Mouse (Mus musculus): ENCODE results near the gene Gm1123.
A peak's percentile ranks its signal among the peaks of the same experiment; 100 is the strongest.

Gm1123 gene

GRCm38 (mm10) chr9:99035575-99035974 is at the start of gene Gm1123:
TSS of gene Gm1123 (minus strand) at chr9:99035715.
- DNase-seq: no peak

- DNase-seq: no peak
Measured at GRCm38 (mm10) chr9:99081718-99082117, 46.2 kb upstream of the Gm1123 start.

GRCm38 (mm10) chr9:99081308-99081707 is 45.8 kb upstream of the Gm1123 start:
- no peak for DNase-seq

- DNase-seq: no peak
Measured at GRCm38 (mm10) chr9:99080657-99081056, 45.1 kb upstream of the Gm1123 start.

- DNase-seq: no peak
Measured at GRCm38 (mm10) chr9:99074462-99074861, 38.9 kb upstream of the Gm1123 start.

- DNase-seq: no peak
Measured at GRCm38 (mm10) chr9:99072538-99072937, 37.0 kb upstream of the Gm1123 start.

- DNase-seq: no peak
Measured at GRCm38 (mm10) chr9:99065311-99065710, 29.8 kb upstream of the Gm1123 start.

- DNase-seq: no peak
Measured at GRCm38 (mm10) chr9:99064216-99064615, 28.7 kb upstream of the Gm1123 start.

GRCm38 (mm10) chr9:99062544-99062943 is 27.0 kb upstream of the Gm1123 start:
- DNase-seq: peak; percentile 82

GRCm38 (mm10) chr9:99057751-99058150 is 22.2 kb upstream of the Gm1123 start:
- no peak for DNase-seq

GRCm38 (mm10) chr9:99049760-99050159 is 14.2 kb upstream of the Gm1123 start:
- DNase-seq: no peak

GRCm38 (mm10) chr9:99048724-99049250 is 13.3 kb upstream of the Gm1123 start:
- peak; percentile 65 for DNase-seq

- DNase-seq: no peak
Measured at GRCm38 (mm10) chr9:99044761-99045160, 9.2 kb upstream of the Gm1123 start.

GRCm38 (mm10) chr9:99042641-99043040 is 7.1 kb upstream of the Gm1123 start:
- DNase-seq: no peak

- DNase-seq: no peak
Measured at GRCm38 (mm10) chr9:99041994-99042393, 6.5 kb upstream of the Gm1123 start.

GRCm38 (mm10) chr9:99034111-99034510 is 1.4 kb downstream of the Gm1123 start:
- no peak for DNase-seq

- no peak for DNase-seq
Measured at GRCm38 (mm10) chr9:99032031-99032430, 3.5 kb downstream of the Gm1123 start.

GRCm38 (mm10) chr9:99021751-99022150 is 13.8 kb downstream of the Gm1123 start:
- no peak for DNase-seq

- no peak for DNase-seq
Measured at GRCm38 (mm10) chr9:99021166-99021565, 14.3 kb downstream of the Gm1123 start.

GRCm38 (mm10) chr9:99017679-99018078 is 17.8 kb downstream of the Gm1123 start:
- DNase-seq: peak; percentile 64

- no peak for DNase-seq
Measured at GRCm38 (mm10) chr9:99016759-99017158, 18.8 kb downstream of the Gm1123 start.

- no peak for DNase-seq
Measured at GRCm38 (mm10) chr9:99016301-99016700, 19.2 kb downstream of the Gm1123 start.

- no peak for DNase-seq
Measured at GRCm38 (mm10) chr9:99009898-99010199, 25.7 kb downstream of the Gm1123 start.

GRCm38 (mm10) chr9:99009069-99009897 is 26.2 kb downstream of the Gm1123 start:
- no peak for DNase-seq

GRCm38 (mm10) chr9:99001326-99001725 is 34.2 kb downstream of the Gm1123 start:
- DNase-seq: no peak
